Mouse (Mus musculus) megakaryocyte-erythroid progenitor cell, adult 5-6 weeks (primary cell): ENCODE data around the gene C530008M17Rik. TPM values are rescaled to one million over a fixed set of nuclear protein-coding genes. Genes with fewer than 3 reads are reported as not detected.

Experiments used
- total RNA-seq, 2 experiments: library from RNA; stranded (forward) in 1 of 2; stranded (reverse) in 1 of 2; fragments of 200-1000, 215-1000 nt in 1 of 2; fragments of >200 nt in 1 of 2; fragmentation: Nextera tagmentation in 1 of 2; gene quantifications; 2 replicates each; pipeline ENCODE4 v1.2.3; 2014 to 2017

Gene C530008M17Rik
- total RNA-seq, 2 experiments from 2014 or later, result 11.9 to 38.6 TPM

Other genes starting within 250 kb of the C530008M17Rik start
- gene Gm7271, start 172.5 kb upstream of the C530008M17Rik start, total RNA-seq (2014; fragmentation: Nextera tagmentation), result not detected in 2 replicates
- gene Gm7271, start 172.5 kb upstream of the C530008M17Rik start, total RNA-seq (2017), result not detected in 2 replicates
- gene Exoc1, start 127.2 kb upstream of the C530008M17Rik start, total RNA-seq (2014; fragmentation: Nextera tagmentation), result 64.1 and 64.4 TPM in 2 replicates
- 47.1 and 72.8 TPM in 2 replicates for gene Exoc1, start 127.2 kb upstream of the C530008M17Rik start, total RNA-seq (2017)
- 12.3 and 15.2 TPM in 2 replicates for gene Cep135, start 67.8 kb upstream of the C530008M17Rik start, total RNA-seq (2014; fragmentation: Nextera tagmentation)
- gene Cep135, start 67.8 kb upstream of the C530008M17Rik start, total RNA-seq (2017), result 20.8 and 26.9 TPM in 2 replicates
- 41.1 and 55.8 TPM in 2 replicates for gene Aasdh, start 249.0 kb downstream of the C530008M17Rik start, total RNA-seq (2014; fragmentation: Nextera tagmentation)
- 21.4 and 41.4 TPM in 2 replicates for gene Aasdh, start 249.0 kb downstream of the C530008M17Rik start, total RNA-seq (2017)